Mouse (Mus musculus): ENCODE measurements around the gene Nxnl1. TPM values are rescaled to one million over a fixed set of nuclear protein-coding genes. Genes with fewer than 3 reads are reported as not detected.
"Not testable (repeated sequence)": the region's sequence is repeated elsewhere in the genome, so short reads cannot be mapped to it uniquely, and the experiment has no call there.

The Nxnl1 gene
- polyA plus RNA-seq, 1 experiment from 2014 or later, result 0.06 TPM

GRCm38 (mm10) chr8:71545053-71545452 is 21.3 kb downstream of the Nxnl1 start:
- Histone ChIP-seq H3K4me2 (no peak overlapping the region), H3K36me3 (peaks cover 18% of the 10 kb centered on the region), H3K27ac (replicated peaks) (no peak overlapping the region), H3K4me3 (no peak overlapping the region), H3K9me3 (no peaks in the 10 kb centered on the region), H3K9ac (no peak overlapping the region), H3K27me3 (no peaks in the 10 kb centered on the region), H3K4me1 (replicated peaks) (peaks cover 10% of the 10 kb centered on the region)
- WGBS, result 92% methylated on average over 11 of the region's 11 CpGs
- ATAC-seq (ENCODE audit: low FRiP score, low read depth), result no peak

- peak overlapping the region; percentile 75 for H3K4me3 ChIP-seq
- 86% methylated on average over 9 of the region's 9 CpGs for WGBS
- no peaks in the 10 kb centered on the region for H3K9me3 ChIP-seq
- peaks cover 18% of the 10 kb centered on the region for H3K36me3 ChIP-seq
- H3K4me1 ChIP-seq (replicated peaks), result peaks cover 10% of the 10 kb centered on the region
- H3K9ac ChIP-seq, result peak overlapping the region; percentile 70; the same call in 1 of the 2 replicates
- no peaks in the 10 kb centered on the region for H3K27me3 ChIP-seq
- peak overlapping the region; percentile 55 for H3K4me2 ChIP-seq
- ATAC-seq (ENCODE audit: low FRiP score, low read depth), result no peak
- no peak overlapping the region for H3K27ac ChIP-seq (replicated peaks)
Measured at GRCm38 (mm10) chr8:71543755-71544154, 22.6 kb downstream of the Nxnl1 start.

DNA sequence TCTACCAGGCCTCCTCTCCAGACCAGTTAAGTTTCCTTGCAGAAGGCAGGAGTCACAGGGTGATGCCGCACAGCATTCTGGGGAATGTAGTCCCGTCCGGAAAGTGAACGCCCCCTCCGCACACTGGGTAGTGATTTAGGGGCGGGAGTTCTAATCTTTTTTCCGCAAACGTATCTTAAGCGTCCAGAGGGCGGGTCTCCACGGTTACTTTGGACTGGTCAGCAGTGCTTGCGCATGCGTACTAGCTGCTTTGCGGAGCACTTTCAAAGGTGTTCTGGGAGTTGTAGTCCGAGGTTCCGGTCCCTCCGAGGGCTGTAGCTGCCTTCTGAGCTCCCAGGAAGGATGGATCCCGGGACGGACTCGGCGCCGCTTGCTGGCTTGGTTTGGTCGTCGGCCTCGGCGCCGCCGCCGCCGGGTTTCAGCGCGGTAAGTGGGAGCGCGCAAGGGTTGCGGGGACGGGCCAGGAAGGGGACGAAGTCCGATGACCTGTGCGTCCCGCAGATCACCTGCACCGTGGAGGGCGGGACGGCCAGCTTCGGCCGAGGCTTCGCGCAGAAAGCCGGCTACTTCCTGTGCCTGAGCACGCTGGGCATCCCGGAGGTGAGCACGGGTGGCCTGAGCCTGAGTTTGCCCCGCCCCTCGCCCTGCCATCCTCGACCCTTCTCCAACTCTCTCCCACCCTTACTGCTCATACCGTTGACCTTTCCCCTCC is 23.6 kb downstream of the Nxnl1 start, which contains the start of gene Mvb12a:
Gene Mvb12a, plus strand, starts transcription at position 291 of the 712 bp plus-strand sequence.
- Histone ChIP-seq H3K9me3 (no peaks in the 10 kb centered on the region), H3K9ac (peak within 1 kb of the TSS; percentile 70), H3K36me3 (peaks cover 14% of the 10 kb centered on the region), H3K4me2 (peak within 1 kb of the TSS; percentile 55), H3K4me1 (replicated peaks) (peaks cover 10% of the 10 kb centered on the region), H3K4me3 (peak within 1 kb of the TSS; percentile 75), H3K27me3 (peaks cover 3% of the 10 kb centered on the region; the same call in 1 of the 2 replicates), H3K27ac (replicated peaks) (peak within 1 kb of the TSS; percentile 69)
- peak; percentile 97 for ATAC-seq (ENCODE audit: low FRiP score, low read depth)
- under 1% methylated on average over 55 of the region's 55 CpGs for WGBS

GRCm38 (mm10) chr8:71537028-71537867 is 29.2 kb downstream of the Nxnl1 start, which contains the start of gene Bst2:
Gene Bst2, minus strand, starts transcription at chr8:71537456.
- 4% methylated on average over 37 of the region's 37 CpGs for WGBS
- H3K9ac ChIP-seq, result no peak within 1 kb of the TSS
- ATAC-seq (ENCODE audit: low FRiP score, low read depth), result no peak
- peaks cover 18% of the 10 kb centered on the region for H3K27me3 ChIP-seq
- peak within 1 kb of the TSS; percentile 29 for H3K4me3 ChIP-seq
- no peaks in the 10 kb centered on the region for H3K36me3 ChIP-seq
- H3K4me2 ChIP-seq, result peak within 1 kb of the TSS; percentile 53
- H3K4me1 ChIP-seq (replicated peaks), result peaks cover 8% of the 10 kb centered on the region
- H3K27ac ChIP-seq (replicated peaks), result no peak within 1 kb of the TSS
- no peaks in the 10 kb centered on the region for H3K9me3 ChIP-seq

DNA sequence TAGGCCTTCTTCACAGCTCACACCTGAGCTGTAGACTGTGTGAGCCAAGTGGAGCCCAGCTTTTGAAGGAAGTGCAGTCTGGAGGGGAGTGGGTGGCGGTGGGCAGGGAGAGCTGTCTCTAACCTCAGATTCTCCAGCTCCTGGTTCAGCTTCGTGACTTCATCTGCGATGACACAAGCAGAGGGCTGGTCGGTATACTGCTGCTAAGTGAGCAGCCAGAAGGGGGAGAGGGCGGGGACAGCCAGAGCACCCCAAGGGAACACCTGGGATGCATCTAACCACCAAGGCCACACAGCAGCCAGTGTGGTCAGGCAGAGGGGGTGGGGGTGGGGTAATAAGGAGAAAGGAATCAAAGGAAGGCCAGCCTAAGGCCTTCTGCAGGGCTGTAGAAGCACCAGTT is 30.7 kb downstream of the Nxnl1 start:
- no peaks in the 10 kb centered on the region for H3K9me3 ChIP-seq
- peaks cover 8% of the 10 kb centered on the region for H3K4me1 ChIP-seq (replicated peaks)
- no peak overlapping the region for H3K4me2 ChIP-seq
- H3K9ac ChIP-seq, result no peak overlapping the region
- H3K27ac ChIP-seq (replicated peaks), result no peak overlapping the region
- no peak overlapping the region for H3K4me3 ChIP-seq
- 62% methylated on average over 5 of the region's 5 CpGs for WGBS
- H3K27me3 ChIP-seq, result peaks cover 18% of the 10 kb centered on the region
- no peaks in the 10 kb centered on the region for H3K36me3 ChIP-seq
- no peak; the same call in 1 of the 2 replicates for ATAC-seq (ENCODE audit: low FRiP score, low read depth)

- Histone ChIP-seq H3K27ac (replicated peaks) (no peak overlapping the region), H3K9ac (no peak overlapping the region), H3K27me3 (peaks cover 18% of the 10 kb centered on the region), H3K4me2 (no peak overlapping the region), H3K36me3 (no peaks in the 10 kb centered on the region), H3K4me1 (replicated peaks) (peaks cover 8% of the 10 kb centered on the region), H3K9me3 (no peaks in the 10 kb centered on the region), H3K4me3 (no peak overlapping the region)
- 0 out of 2 replicates have a peak, but pooled peaks have one; percentile 20 for ATAC-seq (ENCODE audit: low FRiP score, low read depth)
- 41% methylated on average over 3 of the region's 3 CpGs for WGBS
Measured at GRCm38 (mm10) chr8:71534263-71534810, 32.1 kb downstream of the Nxnl1 start.

DNA sequence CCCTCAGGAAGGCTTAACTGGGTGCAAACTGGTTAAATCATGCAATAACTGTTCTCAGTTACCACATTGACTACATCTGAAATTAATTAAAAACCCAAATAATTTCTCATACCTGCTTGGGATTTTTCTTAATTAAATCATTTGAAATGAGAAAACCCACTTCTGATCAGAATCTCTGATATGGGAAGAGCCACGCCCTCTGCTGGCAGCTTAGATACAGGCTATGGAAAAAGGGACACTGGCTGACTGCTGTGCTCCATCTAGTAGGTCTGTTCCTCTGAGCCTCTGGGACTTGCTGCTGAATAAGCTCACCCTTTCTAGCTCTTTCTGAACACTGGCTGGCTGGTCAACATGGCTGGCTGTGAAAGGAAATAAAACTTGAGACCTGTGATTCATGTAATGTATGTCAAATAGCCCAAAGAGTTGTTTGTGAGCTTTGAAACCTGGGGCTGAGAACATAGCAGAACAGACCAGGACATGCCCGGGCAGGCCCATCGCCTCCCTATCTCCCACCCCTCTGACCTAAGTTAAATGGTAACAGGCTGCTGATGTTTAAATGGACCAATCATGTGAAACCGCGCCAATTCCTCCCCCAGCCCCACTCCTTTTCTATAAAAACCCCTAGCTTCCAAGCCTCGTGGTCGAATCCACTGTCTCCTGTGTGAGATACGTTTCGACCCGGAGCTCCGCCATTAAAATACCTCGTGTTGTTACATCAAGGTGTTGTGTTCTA is 35.5 kb downstream of the Nxnl1 start:
- WGBS, result 72% methylated on average over 7 of the region's 12 CpGs
- H3K4me1 ChIP-seq (replicated peaks); ATAC-seq (ENCODE audit: low FRiP score, low read depth); H3K9me3 ChIP-seq; H3K4me2 ChIP-seq; H3K4me3 ChIP-seq; H3K36me3 ChIP-seq; H3K9ac ChIP-seq; H3K27ac ChIP-seq (replicated peaks): not testable (repeated sequence)
- peaks cover 17% of the 10 kb centered on the region for H3K27me3 ChIP-seq

DNA sequence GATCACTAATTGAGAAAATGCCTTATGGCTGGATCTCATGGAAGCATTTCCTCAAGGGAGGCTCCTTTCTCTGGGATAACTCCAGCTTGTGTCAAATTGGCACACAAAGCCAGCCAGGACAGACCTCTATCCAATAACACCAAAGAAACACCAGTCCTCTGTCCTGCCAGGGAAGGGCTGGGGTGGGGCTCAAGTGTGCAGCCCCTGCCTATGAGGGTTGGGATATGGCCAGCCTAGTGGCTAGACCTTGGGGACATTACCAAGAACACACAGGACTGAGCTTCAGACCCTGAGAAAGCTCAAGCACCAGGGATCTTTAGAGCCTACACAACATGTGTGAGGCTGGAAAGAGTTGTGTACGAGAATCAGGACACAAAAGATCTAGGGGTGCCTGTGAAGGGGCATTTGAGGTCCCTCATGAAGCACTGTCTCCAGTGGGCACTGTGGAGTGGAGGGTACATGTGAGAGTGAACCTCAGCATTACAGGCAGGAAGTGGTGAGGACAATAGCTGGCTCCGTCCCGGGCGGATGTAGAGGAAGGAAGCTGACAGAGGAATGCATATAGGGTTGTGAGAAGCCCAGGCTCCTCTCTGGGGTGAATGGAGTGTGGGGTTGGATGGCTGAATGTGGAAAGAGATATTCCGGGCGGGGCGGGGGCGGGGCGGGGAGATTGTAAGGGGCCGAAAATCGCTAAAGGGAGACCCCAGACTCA is 37.9 kb downstream of the Nxnl1 start:
- no peaks in the 10 kb centered on the region for H3K9me3 ChIP-seq
- H3K9ac ChIP-seq, result no peak overlapping the region
- no peak overlapping the region for H3K4me2 ChIP-seq
- no peak overlapping the region for H3K4me3 ChIP-seq
- 88% methylated on average over 11 of the region's 11 CpGs for WGBS
- peak overlapping the region; percentile 45; the same call in 1 of the 2 replicates for H3K27ac ChIP-seq (replicated peaks)
- ATAC-seq (ENCODE audit: low FRiP score, low read depth), result no peak
- peaks cover 32% of the 10 kb centered on the region for H3K27me3 ChIP-seq
- H3K4me1 ChIP-seq (replicated peaks), result peaks cover 6% of the 10 kb centered on the region
- H3K36me3 ChIP-seq, result no peaks in the 10 kb centered on the region

GRCm38 (mm10) chr8:71527162-71527870 is 39.1 kb downstream of the Nxnl1 start:
- Histone ChIP-seq H3K4me2 (no peak overlapping the region), H3K9ac (no peak overlapping the region), H3K36me3 (no peaks in the 10 kb centered on the region), H3K9me3 (no peaks in the 10 kb centered on the region), H3K4me3 (no peak overlapping the region), H3K27me3 (peaks cover 37% of the 10 kb centered on the region), H3K4me1 (replicated peaks) (peaks cover 6% of the 10 kb centered on the region), H3K27ac (replicated peaks) (no peak overlapping the region)
- 43% methylated on average over 3 of the region's 3 CpGs for WGBS
- no peak for ATAC-seq (ENCODE audit: low FRiP score, low read depth)

GRCm38 (mm10) chr8:71526272-71526671 is 40.1 kb downstream of the Nxnl1 start:
- WGBS, result 7% methylated on average over 6 of the region's 6 CpGs
- Histone ChIP-seq H3K9ac (no peak overlapping the region), H3K36me3 (no peaks in the 10 kb centered on the region), H3K9me3 (no peaks in the 10 kb centered on the region), H3K4me3 (no peak overlapping the region), H3K27ac (replicated peaks) (no peak overlapping the region), H3K27me3 (peaks cover 37% of the 10 kb centered on the region), H3K4me1 (replicated peaks) (peaks cover 6% of the 10 kb centered on the region), H3K4me2 (no peak overlapping the region)
- ATAC-seq (ENCODE audit: low FRiP score, low read depth), result no peak
